Mouse (Mus musculus) embryonic facial prominence, embryonic 10.5 days (tissue): ENCODE data around the gene Ankrd28. TPM values are rescaled to one million over a fixed set of nuclear protein-coding genes. Genes with fewer than 3 reads are reported as not detected.
"Not testable (repeated sequence)": the region's sequence is repeated elsewhere in the genome, so short reads cannot be mapped to it uniquely, and the experiment has no call there.

Experiments used
- DNase-seq: peaks from one replicate; pipeline ENCODE4 v3.0.0-alpha.2; 2017; ENCODE audit warnings: low spot score
- H3K27ac ChIP-seq: fragments of 300-500 bp; sonication (generic); replicated peaks from 2 replicates; pipeline ENCODE4 v1.5.1; 2016; ENCODE audit warnings: mild to moderate bottlenecking
- H3K27me3 ChIP-seq: fragments of 300-500 bp; sonication (generic); replicated peaks from 2 replicates; pipeline ENCODE4 v1.6.1; 2016; ENCODE audit warnings: low read depth, mild to moderate bottlenecking; ENCODE audit not compliant: poor library complexity, severe bottlenecking
- H3K36me3 ChIP-seq: fragments of 300-500 bp; sonication (generic); replicated peaks from 2 replicates; pipeline ENCODE4 v1.6.1; 2016; ENCODE audit warnings: mild to moderate bottlenecking, moderate library complexity
- H3K4me1 ChIP-seq: fragments of 300-500 bp; sonication (generic); 2 replicates; pipeline ENCODE4 v1.6.1; 2016
- H3K4me3 ChIP-seq: fragments of 300-500 bp; sonication (generic); 2 replicates; pipeline ENCODE4 v1.5.1; 2016; ENCODE audit warnings: mild to moderate bottlenecking, moderate library complexity
- H3K9me3 ChIP-seq: fragments of 300-500 bp; sonication (generic); 2 replicates; pipeline ENCODE4 v1.6.1; 2016; ENCODE audit warnings: mild to moderate bottlenecking
- WGBS: fragments of 180-500 bp; shearing (Covaris S2); methylation state at CpG from one replicate; pipeline ENCODE4 v1.1.7; 2016; 5-methylcytosine and 5-hydroxymethylcytosine counted together
- polyA plus RNA-seq: library from polyadenylated mRNA; unstranded; fragments of >200 nt; fragmentation: Nextera tagmentation; extraction: Ambion mirVana; gene quantifications from 2 replicates; pipeline ENCODE4 v1.2.1, GENCODE M21; 2016

Gene Ankrd28
- polyA plus RNA-seq, 1 experiment from 2014 or later = 9.5 TPM

DNA sequence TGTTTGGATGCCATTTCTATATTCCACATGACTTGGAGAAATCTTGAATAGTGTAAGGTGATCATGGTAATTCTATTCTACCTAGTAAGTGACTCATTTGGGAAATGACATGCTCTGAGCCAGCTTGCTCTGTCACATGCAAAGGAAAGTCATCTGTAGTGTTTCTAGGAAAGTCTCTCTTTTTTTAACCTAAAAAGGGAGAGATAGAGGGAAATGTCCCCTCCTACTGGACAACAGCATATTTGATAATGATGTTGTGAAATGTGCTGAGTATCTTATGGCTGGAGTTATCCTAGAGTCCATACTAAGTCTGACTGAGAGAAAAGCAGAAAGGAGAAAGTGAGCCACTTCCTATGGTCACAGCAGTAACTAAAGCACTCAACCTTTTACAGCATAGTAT, 44.8 kb downstream of the Ankrd28 start:
- H3K4me1 ChIP-seq = peaks cover 26% of the 10 kb centered on the region
- H3K36me3 ChIP-seq = 0 out of 2 replicates have a peak, but pooled peaks cover 3% of the 10 kb centered on the region
- DNase-seq = no peak
- H3K4me3 ChIP-seq = no peak overlapping the region
- H3K9me3 ChIP-seq = no peaks in the 10 kb centered on the region
- H3K27ac ChIP-seq = no peak overlapping the region
- no peaks in the 10 kb centered on the region for H3K27me3 ChIP-seq

DNA sequence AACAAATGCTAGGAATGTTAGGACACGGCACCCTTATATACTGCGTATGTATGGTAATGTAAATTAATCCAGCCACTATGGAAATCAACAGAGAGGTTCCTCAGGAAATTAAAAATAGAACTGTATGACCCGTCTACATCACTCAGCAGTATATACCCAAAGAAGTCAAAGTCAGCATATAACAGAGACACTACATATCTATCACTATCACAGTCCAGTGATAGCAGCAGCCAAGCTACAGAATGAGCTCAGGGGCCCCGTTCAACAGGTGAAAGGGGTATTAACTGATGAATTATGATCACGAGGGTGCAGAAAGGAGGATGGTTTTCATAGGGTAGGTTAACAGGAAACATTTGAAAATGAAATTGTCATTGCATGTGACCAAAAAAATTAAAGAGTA, 45.5 kb downstream of the Ankrd28 start:
- H3K4me3 ChIP-seq = no peak overlapping the region
- H3K27ac ChIP-seq = no peak overlapping the region
- WGBS = 95% methylated on average over 5 of the region's 5 CpGs
- no peaks in the 10 kb centered on the region for H3K27me3 ChIP-seq
- H3K9me3 ChIP-seq = no peaks in the 10 kb centered on the region
- peaks cover 33% of the 10 kb centered on the region for H3K4me1 ChIP-seq
- DNase-seq = no peak
- 0 out of 2 replicates have a peak, but pooled peaks cover 3% of the 10 kb centered on the region for H3K36me3 ChIP-seq

DNA sequence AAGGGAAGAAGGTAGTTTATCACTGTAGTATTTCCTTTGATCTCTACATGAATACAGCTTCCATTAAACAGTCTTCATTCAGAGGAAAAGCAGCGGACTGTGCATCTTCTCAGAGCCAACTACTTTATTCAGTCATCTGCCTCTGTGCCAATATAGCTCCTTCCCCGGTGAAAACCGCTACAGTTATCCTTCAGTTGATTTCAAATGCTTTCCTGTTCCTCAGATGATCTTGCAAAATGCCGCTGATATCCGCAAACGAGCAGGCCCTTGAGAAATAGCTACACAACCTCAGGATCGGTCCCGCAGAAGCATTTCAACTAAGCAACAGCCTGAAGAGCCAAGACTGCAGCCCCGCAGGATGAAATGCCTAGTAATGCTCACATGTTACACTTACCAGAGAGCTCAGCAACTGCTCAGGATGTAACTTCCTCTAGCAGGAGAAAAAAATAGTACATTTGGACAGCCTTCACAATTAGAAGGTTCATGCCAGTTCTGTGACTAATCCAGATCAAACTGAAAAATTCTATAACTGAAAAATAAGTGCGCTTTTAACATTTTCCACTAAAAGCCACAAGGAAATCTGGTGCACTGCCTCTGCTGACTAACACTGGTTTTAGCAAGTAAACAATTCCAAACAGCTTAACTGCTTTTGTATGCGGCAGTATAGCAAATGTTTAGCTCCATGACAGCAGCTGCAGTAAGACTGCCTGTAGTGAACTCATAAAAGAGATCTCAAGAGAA, 49.0 kb downstream of the Ankrd28 start:
- peaks cover 29% of the 10 kb centered on the region for H3K4me1 ChIP-seq
- H3K9me3 ChIP-seq = no peaks in the 10 kb centered on the region
- H3K36me3 ChIP-seq = 0 out of 2 replicates have a peak, but pooled peaks cover 3% of the 10 kb centered on the region
- peak overlapping the region; percentile 37 for H3K4me3 ChIP-seq
- 33% methylated on average over 11 of the region's 11 CpGs for WGBS
- no peaks in the 10 kb centered on the region for H3K27me3 ChIP-seq
- peak; percentile 20 for DNase-seq
- peak overlapping the region; percentile 76 for H3K27ac ChIP-seq

DNA sequence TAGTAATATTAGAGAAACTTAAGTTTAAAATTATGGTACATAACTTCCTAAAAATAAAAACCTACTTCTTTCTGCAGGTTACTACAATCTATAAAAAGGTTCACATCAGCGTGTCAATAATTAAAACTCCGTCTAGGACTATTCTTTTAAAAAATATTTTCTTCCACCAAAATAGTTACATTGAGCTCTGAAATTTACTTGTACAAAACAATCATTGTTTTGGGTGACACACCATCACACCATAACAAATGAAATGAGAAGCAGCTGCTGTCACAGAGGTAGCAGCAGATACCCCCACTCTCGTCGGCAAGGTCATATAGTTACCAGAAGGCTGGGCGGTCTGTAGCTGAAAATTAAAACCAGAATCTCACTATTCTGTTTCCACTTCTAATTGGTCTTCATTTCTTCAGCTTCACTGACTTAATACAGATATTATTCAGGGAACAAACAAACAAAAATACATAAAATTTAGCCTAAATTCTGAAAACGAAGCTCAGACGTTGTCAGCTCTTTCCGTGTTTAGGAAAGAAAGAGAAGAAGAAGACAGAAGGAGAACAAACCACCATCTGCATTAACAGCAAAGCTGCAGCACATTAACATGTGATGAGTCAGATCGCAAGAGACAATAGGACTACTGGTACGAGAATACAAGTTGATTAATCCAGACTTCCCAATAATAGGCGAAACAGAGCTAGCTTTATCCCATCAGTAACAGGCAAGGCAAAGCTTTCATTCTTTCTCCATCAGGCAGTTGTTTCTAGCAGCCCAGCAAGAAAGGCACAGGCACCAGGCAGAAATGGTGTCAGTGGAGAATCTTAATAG, 49.8 kb downstream of the Ankrd28 start:
- Histone ChIP-seq H3K27me3 (no peaks in the 10 kb centered on the region), H3K9me3 (no peaks in the 10 kb centered on the region), H3K4me3 (peak overlapping the region; percentile 37; the same call in 1 of the 2 replicates), H3K36me3 (0 out of 2 replicates have a peak, but pooled peaks cover 3% of the 10 kb centered on the region), H3K4me1 (peaks cover 29% of the 10 kb centered on the region), H3K27ac (peak overlapping the region; percentile 76)
- no peak for DNase-seq
- WGBS = 35% methylated on average over 11 of the region's 11 CpGs

DNA sequence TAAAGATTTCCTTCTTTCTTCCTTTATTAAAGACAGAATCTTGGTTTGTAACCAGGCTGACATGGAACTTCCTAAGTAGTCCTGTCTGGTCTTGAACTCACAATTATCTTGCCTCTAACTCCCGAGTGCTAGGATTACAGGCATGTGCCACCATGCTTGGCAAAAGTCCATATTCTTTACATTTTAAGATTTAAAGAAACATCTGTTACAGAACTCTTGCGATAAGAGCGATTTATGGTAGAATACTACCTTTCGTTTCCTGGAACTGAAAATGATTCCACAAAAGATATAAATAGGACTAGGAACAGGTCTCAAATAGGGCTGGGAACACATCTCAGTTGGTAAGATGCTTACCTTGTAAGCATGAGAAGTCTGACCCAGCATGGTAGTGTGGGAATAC, 56.9 kb downstream of the Ankrd28 start:
- Histone ChIP-seq H3K27ac (no peak overlapping the region), H3K9me3 (no peaks in the 10 kb centered on the region), H3K4me1 (peaks cover 6% of the 10 kb centered on the region; the same call in 1 of the 2 replicates), H3K36me3 (no peaks in the 10 kb centered on the region), H3K4me3 (no peak overlapping the region), H3K27me3 (no peaks in the 10 kb centered on the region)
- 91% methylated on average over 4 of the region's 4 CpGs for WGBS
- DNase-seq = no peak

DNA sequence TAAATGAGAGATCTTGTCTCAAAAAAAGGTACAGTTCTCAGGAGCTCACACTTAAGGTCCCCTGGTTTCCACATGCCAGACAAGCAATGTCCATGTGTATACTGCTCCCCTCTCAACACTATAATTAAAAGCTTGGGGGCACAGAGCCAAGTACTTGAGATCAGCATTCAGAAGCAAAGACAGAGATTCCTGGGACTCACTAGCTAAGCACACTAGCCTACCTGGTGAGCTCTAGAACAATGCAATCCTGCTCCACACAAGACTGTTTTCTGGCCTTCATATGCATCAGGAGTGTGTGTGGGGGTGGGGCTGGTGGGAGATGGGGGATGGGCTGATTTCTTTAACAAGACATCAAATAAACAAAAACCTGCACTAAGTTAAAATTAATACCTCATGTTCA, 58.2 kb downstream of the Ankrd28 start:
- no peak for DNase-seq
- Histone ChIP-seq H3K27ac (0 out of 2 replicates have a peak overlapping the region, but pooled peaks have one; percentile 36), H3K9me3 (no peaks in the 10 kb centered on the region), H3K4me3 (no peak overlapping the region), H3K36me3 (no peaks in the 10 kb centered on the region), H3K4me1 (peaks cover 6% of the 10 kb centered on the region; the same call in 1 of the 2 replicates), H3K27me3 (no peaks in the 10 kb centered on the region)

DNA sequence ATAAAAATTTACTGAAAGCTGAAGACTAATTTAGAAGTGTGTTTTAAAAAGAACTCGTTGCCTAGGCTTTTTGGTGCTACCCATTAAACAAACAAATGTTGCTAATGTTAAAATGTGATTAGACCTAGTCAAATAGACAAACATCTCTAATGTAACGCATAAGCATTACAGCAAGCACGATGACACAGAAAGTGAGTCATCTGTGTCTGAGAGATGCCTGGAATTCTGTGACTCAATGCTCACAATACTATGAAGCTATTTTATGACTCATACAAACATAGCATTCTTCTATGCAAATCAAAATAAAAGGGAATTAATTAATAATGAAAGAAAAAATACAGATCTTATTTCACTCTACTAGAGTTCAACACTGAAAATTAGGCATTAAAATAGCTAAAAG, 61.9 kb downstream of the Ankrd28 start:
- H3K4me1 ChIP-seq = peaks cover 6% of the 10 kb centered on the region; the same call in 1 of the 2 replicates
- 94% methylated on average over 3 of the region's 3 CpGs for WGBS
- DNase-seq = no peak
- peaks cover under 1% of the 10 kb centered on the region; the same call in 1 of the 2 replicates for H3K36me3 ChIP-seq
- H3K27ac ChIP-seq = no peak overlapping the region
- no peaks in the 10 kb centered on the region for H3K27me3 ChIP-seq
- H3K9me3 ChIP-seq = no peaks in the 10 kb centered on the region
- no peak overlapping the region for H3K4me3 ChIP-seq

DNA sequence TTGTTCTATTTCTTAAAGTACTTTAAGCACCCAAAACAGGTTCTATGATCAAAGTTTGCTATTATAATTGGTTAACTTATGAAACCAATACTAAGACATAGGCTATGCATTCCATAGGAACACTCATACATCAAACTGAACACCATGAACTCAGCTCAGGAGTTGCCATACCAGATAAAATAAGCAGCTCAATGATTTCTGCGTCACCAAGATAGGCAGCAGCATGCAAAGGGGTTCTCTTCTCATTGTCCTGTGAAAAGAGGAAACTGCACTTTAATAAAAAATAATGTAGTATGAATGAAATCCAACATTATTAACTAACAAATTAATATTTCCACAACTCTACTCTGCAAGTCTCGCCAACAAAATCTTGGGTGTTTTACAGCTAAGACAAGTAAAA, 66.4 kb downstream of the Ankrd28 start:
- WGBS = 95% methylated on average over 2 of the region's 2 CpGs
- Histone ChIP-seq H3K27ac (no peak overlapping the region), H3K27me3 (no peaks in the 10 kb centered on the region), H3K4me3 (no peak overlapping the region), H3K4me1 (no peaks in the 10 kb centered on the region), H3K36me3 (peaks cover 30% of the 10 kb centered on the region), H3K9me3 (no peaks in the 10 kb centered on the region)
- DNase-seq = no peak

DNA sequence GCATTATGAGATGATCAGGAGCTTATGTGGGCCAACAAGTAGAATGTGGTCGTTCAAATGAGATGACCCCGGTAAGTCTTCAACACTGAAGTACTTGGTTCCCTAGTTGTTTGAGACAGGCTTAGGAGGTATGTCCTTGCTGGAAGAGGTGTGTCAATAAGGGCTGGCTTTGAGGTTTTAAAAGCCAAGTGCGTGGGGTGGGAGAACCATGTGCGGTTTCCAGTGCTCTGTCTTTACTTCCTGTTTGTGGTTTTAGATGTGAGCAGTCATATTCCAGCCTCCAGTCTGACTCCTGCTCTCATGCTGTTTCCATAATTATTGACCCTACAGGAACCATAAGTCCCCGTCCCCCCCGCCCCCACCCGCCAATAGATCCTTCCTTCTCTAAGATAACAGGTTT, 68.7 kb downstream of the Ankrd28 start:
- Histone ChIP-seq H3K27me3 (no peaks in the 10 kb centered on the region), H3K4me1 (no peaks in the 10 kb centered on the region), H3K36me3 (peaks cover 30% of the 10 kb centered on the region), H3K27ac (no peak overlapping the region), H3K4me3 (no peak overlapping the region), H3K9me3 (no peaks in the 10 kb centered on the region)
- 95% methylated on average over 7 of the region's 7 CpGs for WGBS
- DNase-seq = no peak

DNA sequence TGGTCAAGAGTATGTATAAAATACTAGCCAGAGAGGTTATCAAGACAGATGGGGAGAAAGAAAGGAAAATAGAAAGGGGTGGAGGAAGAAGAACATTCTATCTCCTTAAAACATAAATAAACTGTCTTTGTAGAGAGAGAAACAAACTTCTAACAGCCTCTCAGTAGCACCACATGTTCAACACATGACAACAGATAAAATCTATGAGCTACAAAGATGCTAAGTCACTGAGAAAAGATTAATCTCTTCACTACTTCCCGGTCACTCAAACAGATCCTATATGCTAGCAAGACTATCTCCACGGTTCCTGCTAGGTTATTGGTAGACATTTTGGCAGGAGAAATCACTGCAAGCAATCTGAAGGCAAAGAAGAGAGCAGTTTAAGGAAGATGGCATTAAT, 71.3 kb downstream of the Ankrd28 start:
- 90% methylated on average over 2 of the region's 2 CpGs for WGBS
- H3K27me3 ChIP-seq = no peaks in the 10 kb centered on the region
- no peak overlapping the region for H3K4me3 ChIP-seq
- no peaks in the 10 kb centered on the region for H3K9me3 ChIP-seq
- H3K36me3 ChIP-seq = peaks cover 39% of the 10 kb centered on the region
- no peak for DNase-seq
- no peaks in the 10 kb centered on the region for H3K4me1 ChIP-seq
- no peak overlapping the region for H3K27ac ChIP-seq

DNA sequence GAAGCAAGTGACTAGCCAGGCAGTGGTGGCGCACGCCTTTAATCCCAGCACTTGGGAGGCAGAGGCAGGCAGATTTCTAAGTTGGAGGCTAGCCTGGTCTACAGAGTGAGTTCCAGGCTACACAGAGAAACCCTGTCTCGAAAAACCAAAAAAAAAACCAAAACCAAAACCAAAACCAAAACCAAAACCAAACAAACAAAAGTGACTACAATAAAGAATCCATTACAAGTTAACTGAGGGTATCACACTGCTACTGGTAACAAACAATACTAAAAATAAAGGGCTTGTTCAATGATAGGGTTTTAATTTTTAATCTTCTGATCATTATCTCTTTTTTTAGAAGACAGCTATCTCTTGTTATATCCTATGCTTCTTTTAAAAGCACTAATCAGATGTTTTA, 72.0 kb downstream of the Ankrd28 start:
- not testable (repeated sequence) for H3K4me1 ChIP-seq, DNase-seq, H3K27ac ChIP-seq, H3K4me3 ChIP-seq, H3K27me3 ChIP-seq, H3K9me3 ChIP-seq
- peaks cover 46% of the 10 kb centered on the region for H3K36me3 ChIP-seq
- 91% methylated on average over 3 of the region's 3 CpGs for WGBS

DNA sequence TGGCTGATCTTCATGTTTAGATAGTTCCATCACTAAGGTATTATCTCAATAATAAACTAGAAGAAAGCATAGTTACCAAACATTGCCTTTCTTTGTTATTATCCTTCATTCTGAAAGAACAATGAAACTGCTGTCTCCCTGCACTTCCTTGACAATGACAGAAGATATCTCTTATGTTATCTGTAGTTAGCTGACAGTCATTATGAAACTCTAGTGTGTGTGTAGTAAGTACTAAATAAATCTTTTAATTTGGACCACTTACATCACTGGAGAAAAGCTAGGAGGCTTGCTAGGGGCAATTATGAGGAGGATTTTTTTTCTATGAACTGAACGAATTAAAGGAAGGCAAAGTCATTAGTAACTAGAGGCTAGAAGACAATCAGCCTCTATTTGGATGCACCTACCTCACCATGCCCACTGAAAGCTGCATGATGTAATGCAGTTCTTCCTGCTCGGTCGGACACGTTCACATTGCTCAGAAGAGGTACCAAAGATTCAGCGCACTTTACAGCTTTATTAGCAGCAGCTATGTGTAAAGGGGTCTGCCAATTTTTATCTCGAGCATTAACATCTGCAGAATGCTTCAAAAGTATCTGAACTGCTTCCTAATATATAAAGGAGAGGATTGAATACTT, 82.1 kb downstream of the Ankrd28 start:
- no peaks in the 10 kb centered on the region for H3K9me3 ChIP-seq
- no peak for DNase-seq
- no peak overlapping the region for H3K27ac ChIP-seq
- H3K4me3 ChIP-seq = no peak overlapping the region
- H3K27me3 ChIP-seq = no peaks in the 10 kb centered on the region
- peaks cover 41% of the 10 kb centered on the region for H3K36me3 ChIP-seq
- WGBS = 81% methylated on average over 6 of the region's 6 CpGs
- H3K4me1 ChIP-seq = no peaks in the 10 kb centered on the region
